32 mouse cellular contexts compared by ENCODE assay signal in the genomic region with DNA sequence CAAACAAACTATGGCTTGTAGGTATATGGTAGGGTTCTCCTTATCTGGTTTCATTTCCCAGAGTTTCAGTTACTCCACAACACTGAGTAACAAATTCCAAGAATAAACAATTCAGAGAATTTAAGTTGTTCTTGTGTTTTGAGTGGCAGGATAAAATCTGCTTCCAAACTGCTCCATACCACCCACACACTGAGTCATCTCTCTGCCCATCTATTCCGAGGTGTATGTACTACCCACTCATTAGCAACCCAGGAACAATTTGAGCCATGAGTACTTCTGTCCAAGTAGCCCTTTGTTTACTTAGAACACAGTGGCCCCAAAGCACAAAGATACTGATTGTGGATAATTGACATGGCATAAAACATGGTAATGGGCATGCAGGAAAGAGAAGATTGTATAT.
DNase-seq lines count a peak whose midpoint lies in the region; ATAC-seq lines count a peak whose summit lies in the region.
"Had no signal": no experiment of that assay in that cellular context is flagged by ENCODE, and none has a peak within 500 bp of the region (broad histone marks: within the 10 kb centered on the region; RNA-seq: fewer than 3 reads in every experiment).

No protein-coding gene starts in this region.

- ATAC-seq in midbrain, embryonic 13.5 days: no peak
- ATAC-seq: forebrain, embryonic 14.5 days; Patski had no signal

- H3K4me1 ChIP-seq in midbrain, embryonic 13.5 days (replicated peaks): no peaks in the 10 kb centered on the region
- H3K4me1 ChIP-seq: kidney, embryonic 15.5 days had no signal

- intact Hi-C loops in left cerebral cortex, postnatal 14 days (cut with DNase I): no loop called here
- intact Hi-C loops in left cerebral cortex, postnatal 10 days (cut with DNase I): no loop called here

- H3K9me3 ChIP-seq in midbrain, embryonic 13.5 days: no peaks in the 10 kb centered on the region
- H3K9me3 ChIP-seq: embryonic facial prominence, embryonic 12.5 days; heart, embryonic 12.5 days; kidney, embryonic 15.5 days; limb, embryonic 10.5 days; limb, embryonic 15.5 days had no signal

- no peak overlapping the region for H3K27ac ChIP-seq in midbrain, embryonic 13.5 days
- H3K27ac ChIP-seq: embryonic facial prominence, embryonic 12.5 days; heart, adult 2 months; hindbrain, embryonic 14.5 days; kidney, embryonic 15.5 days; limb, embryonic 10.5 days; limb, embryonic 15.5 days; liver, embryonic 14.5 days; macrophage; stomach, postnatal 0 days had no signal

- WGBS in midbrain, embryonic 13.5 days: 94% methylated on average over 1 of the region's 1 CpGs

- DNase-seq in layer of hippocampus, adult 11-12 months (ENCODE audit: low spot score): peak; percentile 9
- DNase-seq in layer of hippocampus, adult 9-10 months (ENCODE audit: low spot score): no peak
- peak; percentile 29 to 48 for DNase-seq in left cerebral cortex, postnatal 14 days (ENCODE audit: low spot score in 2 of 2)
- DNase-seq in left cerebral cortex, postnatal 10 days (ENCODE audit: extremely low spot score in 1 of 2, low spot score in 2 of 2): no peak
- peak; percentile 65 for DNase-seq in Muller cell, postnatal 12 days (ENCODE audit: inconsistent ontology term)
- DNase-seq in brain, adult 2 months (ENCODE audit: low read depth, low spot score): peak; percentile 81
- DNase-seq: adrenal gland, postnatal 10 days; cerebellum, adult 11-12 months; cerebellum, adult 9-11 months; embryo, embryonic 11 days; gastrocnemius, postnatal 25 days; heart, adult 2 months; kidney, adult 18-20 months; kidney, postnatal 25 days; lung, adult 2 months; lung, postnatal 10 days; midbrain, embryonic 14.5 days; thymus, adult 2 months; thymus, postnatal 4 days had no signal

- no peaks in the 10 kb centered on the region for H3K36me3 ChIP-seq in midbrain, embryonic 13.5 days
- H3K36me3 ChIP-seq: embryonic facial prominence, embryonic 12.5 days; heart, embryonic 12.5 days; kidney, embryonic 15.5 days; limb, embryonic 10.5 days; limb, embryonic 15.5 days had no signal

- no peak overlapping the region for H3K4me2 ChIP-seq in midbrain, embryonic 13.5 days (replicated peaks)
- H3K4me2 ChIP-seq: embryonic facial prominence, embryonic 12.5 days; heart, embryonic 12.5 days; hindbrain, embryonic 14.5 days; kidney, embryonic 15.5 days; limb, embryonic 15.5 days had no signal

- no peak overlapping the region for H3K4me3 ChIP-seq in midbrain, embryonic 13.5 days (replicated peaks)
- H3K4me3 ChIP-seq: embryonic facial prominence, embryonic 12.5 days; heart, adult 2 months; heart, embryonic 12.5 days; kidney, embryonic 15.5 days; limb, embryonic 10.5 days; limb, embryonic 15.5 days had no signal

- no peak overlapping the region for H3K9ac ChIP-seq in midbrain, embryonic 13.5 days (replicated peaks)
- H3K9ac ChIP-seq: embryonic facial prominence, embryonic 12.5 days; heart, embryonic 12.5 days; hindbrain, embryonic 14.5 days; kidney, embryonic 15.5 days; limb, embryonic 15.5 days; liver, embryonic 14.5 days had no signal

- no peaks in the 10 kb centered on the region for H3K27me3 ChIP-seq in midbrain, embryonic 13.5 days
- H3K27me3 ChIP-seq: CH12.LX; embryonic facial prominence, embryonic 12.5 days; heart, embryonic 12.5 days; kidney, embryonic 15.5 days; limb, embryonic 15.5 days; Patski had no signal

Comparison
In these comparisons a context has a peak if more than half of its experiments do, and no peak if none do; other contexts are left out.
1. DNase-seq: peak in layer of hippocampus, adult 11-12 months (single experiment), left cerebral cortex, postnatal 14 days (2 of 2), Muller cell, postnatal 12 days (single experiment) and brain, adult 2 months (single experiment); none in layer of hippocampus, adult 9-10 months (single experiment) and left cerebral cortex, postnatal 10 days (0 of 2).